Mouse (Mus musculus): ENCODE results near the gene Cmtm3.
A peak's percentile ranks its signal among the peaks of the same experiment; 100 is the strongest.

Cmtm3 gene

GRCm38 (mm10) chr8:104341678-104342077 lies 2.5 kb downstream of the Cmtm3 start:
- DNase-seq (ENCODE audit: low spot score in 2 of 2), result no peak

- DNase-seq (ENCODE audit: low spot score in 2 of 2), result no peak
Observed at GRCm38 (mm10) chr8:104342426-104342825, 3.2 kb downstream of the Cmtm3 start.

- peak; percentile 71 to 87 for DNase-seq (ENCODE audit: low spot score in 2 of 2)
Observed at GRCm38 (mm10) chr8:104343957-104344356, 4.7 kb downstream of the Cmtm3 start.

GRCm38 (mm10) chr8:104344622-104345021 lies 5.4 kb downstream of the Cmtm3 start:
- no peak for DNase-seq (ENCODE audit: low spot score in 2 of 2)

GRCm38 (mm10) chr8:104346706-104347105 lies 7.5 kb downstream of the Cmtm3 start:
- DNase-seq (ENCODE audit: low spot score in 2 of 2), result no peak

GRCm38 (mm10) chr8:104348971-104349370 lies 9.8 kb downstream of the Cmtm3 start:
- DNase-seq (ENCODE audit: low spot score in 2 of 2), result no peak

- DNase-seq (ENCODE audit: low spot score in 2 of 2), result no peak
Observed at GRCm38 (mm10) chr8:104350047-104350446, 10.8 kb downstream of the Cmtm3 start.

GRCm38 (mm10) chr8:104353186-104353585 lies 14.0 kb downstream of the Cmtm3 start:
- DNase-seq (ENCODE audit: low spot score in 2 of 2), result no peak

GRCm38 (mm10) chr8:104354504-104354903 lies 15.3 kb downstream of the Cmtm3 start:
- DNase-seq (ENCODE audit: low spot score in 2 of 2), result no peak

GRCm38 (mm10) chr8:104358637-104359036 lies 19.4 kb downstream of the Cmtm3 start:
- DNase-seq (ENCODE audit: low spot score in 2 of 2), result no peak

- no peak for DNase-seq (ENCODE audit: low spot score in 2 of 2)
Observed at GRCm38 (mm10) chr8:104359778-104360456, 20.7 kb downstream of the Cmtm3 start.

GRCm38 (mm10) chr8:104365695-104366094 lies 26.5 kb downstream of the Cmtm3 start:
- no peak for DNase-seq (ENCODE audit: low spot score in 2 of 2)

- no peak for DNase-seq (ENCODE audit: low spot score in 2 of 2)
Observed at GRCm38 (mm10) chr8:104367398-104367797, 28.2 kb downstream of the Cmtm3 start.

GRCm38 (mm10) chr8:104369591-104369990 lies 30.4 kb downstream of the Cmtm3 start:
- no peak for DNase-seq (ENCODE audit: low spot score in 2 of 2)

GRCm38 (mm10) chr8:104370071-104370470 lies 30.9 kb downstream of the Cmtm3 start:
- no peak for DNase-seq (ENCODE audit: low spot score in 2 of 2)

- no peak for DNase-seq (ENCODE audit: low spot score in 2 of 2)
Observed at GRCm38 (mm10) chr8:104371121-104371520, 31.9 kb downstream of the Cmtm3 start.

- DNase-seq (ENCODE audit: low spot score in 2 of 2), result no peak
Observed at GRCm38 (mm10) chr8:104373779-104374178, 34.6 kb downstream of the Cmtm3 start.

- no peak for DNase-seq (ENCODE audit: low spot score in 2 of 2)
Observed at GRCm38 (mm10) chr8:104374269-104374668, 35.1 kb downstream of the Cmtm3 start.

- no peak for DNase-seq (ENCODE audit: low spot score in 2 of 2)
Observed at GRCm38 (mm10) chr8:104374864-104375846, 35.9 kb downstream of the Cmtm3 start.

- no peak for DNase-seq (ENCODE audit: low spot score in 2 of 2)
Observed at GRCm38 (mm10) chr8:104375959-104376358, 36.7 kb downstream of the Cmtm3 start.

GRCm38 (mm10) chr8:104376669-104377068 lies 37.5 kb downstream of the Cmtm3 start:
- DNase-seq (ENCODE audit: low spot score in 2 of 2), result no peak

- DNase-seq (ENCODE audit: low spot score in 2 of 2), result no peak
Observed at GRCm38 (mm10) chr8:104379301-104379836, 40.2 kb downstream of the Cmtm3 start.
